Comparison of ENCODE assay signal across 44 mouse cellular contexts in the genomic region with DNA sequence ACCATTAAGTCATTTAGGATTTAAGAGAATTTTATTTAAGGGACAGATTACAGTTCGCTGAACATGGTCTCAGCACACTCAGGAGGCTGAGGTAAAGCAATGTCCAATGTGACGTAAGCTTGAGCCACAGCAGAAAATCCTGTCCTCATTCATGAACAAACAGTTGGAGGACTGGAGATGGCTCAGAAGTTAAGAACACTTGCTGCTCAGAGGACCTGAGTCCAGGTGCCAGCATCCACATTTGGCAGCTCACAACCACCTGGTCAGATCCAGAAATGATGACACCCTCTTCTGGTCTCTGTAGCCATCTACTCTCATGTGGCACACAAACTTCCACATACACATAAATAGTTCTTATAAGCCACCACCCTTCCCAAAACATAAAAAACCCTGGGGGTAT. TPM values are rescaled to one million over a fixed set of nuclear protein-coding genes. Genes with fewer than 3 reads are reported as not detected.
"Had no signal": no experiment of that assay in that cellular context is flagged by ENCODE, and none has a peak within 500 bp of the region (broad histone marks: within the 10 kb centered on the region; RNA-seq: fewer than 3 reads in every experiment).

No protein-coding gene starts in this region.

- H3K27me3 ChIP-seq: limb, embryonic 15.5 days had no signal

- H3K36me3 ChIP-seq: limb, embryonic 10.5 days; limb, embryonic 12.5 days; limb, embryonic 13.5 days; limb, embryonic 15.5 days; liver, embryonic 12.5 days; liver, embryonic 13.5 days; liver, embryonic 15.5 days; lung, embryonic 15.5 days; midbrain, embryonic 10.5 days; midbrain, embryonic 12.5 days; midbrain, embryonic 13.5 days; midbrain, embryonic 15.5 days; neural tube, embryonic 12.5 days had no signal

- H3K4me3 ChIP-seq: limb, embryonic 10.5 days; limb, embryonic 12.5 days; limb, embryonic 13.5 days; limb, embryonic 15.5 days; liver, embryonic 12.5 days; liver, embryonic 13.5 days; liver, embryonic 15.5 days; lung, embryonic 15.5 days; megakaryocyte, embryonic 14.5 days; midbrain, embryonic 10.5 days; midbrain, embryonic 12.5 days; midbrain, embryonic 13.5 days; midbrain, embryonic 15.5 days; myocyte; neural tube, embryonic 12.5 days had no signal

- H3K9me3 ChIP-seq: limb, embryonic 10.5 days; limb, embryonic 12.5 days; limb, embryonic 13.5 days; limb, embryonic 15.5 days; liver, embryonic 12.5 days; liver, embryonic 13.5 days; liver, embryonic 15.5 days; lung, embryonic 15.5 days; midbrain, embryonic 10.5 days; midbrain, embryonic 12.5 days; midbrain, embryonic 13.5 days; midbrain, embryonic 15.5 days; neural tube, embryonic 12.5 days had no signal

- H3K27ac ChIP-seq: limb, embryonic 10.5 days; limb, embryonic 12.5 days; limb, embryonic 13.5 days; limb, embryonic 15.5 days; liver, embryonic 12.5 days; liver, embryonic 13.5 days; liver, embryonic 14.5 days; liver, embryonic 15.5 days; lung, embryonic 15.5 days; macrophage; midbrain, embryonic 10.5 days; midbrain, embryonic 12.5 days; midbrain, embryonic 13.5 days; midbrain, embryonic 15.5 days; neural tube, embryonic 12.5 days had no signal

- ATAC-seq: liver, embryonic 12.5 days; liver, postnatal 0 days; lung, postnatal 0 days; midbrain, embryonic 13.5 days; midbrain, embryonic 15.5 days; midbrain, embryonic 16.5 days had no signal

- H3K4me2 ChIP-seq: limb, embryonic 12.5 days; limb, embryonic 13.5 days; limb, embryonic 15.5 days; liver, embryonic 11.5 days; liver, embryonic 12.5 days; liver, embryonic 13.5 days; lung, embryonic 14.5 days; lung, embryonic 15.5 days; midbrain, embryonic 11.5 days; midbrain, embryonic 12.5 days; midbrain, embryonic 13.5 days; midbrain, embryonic 15.5 days; neural tube, embryonic 12.5 days had no signal

- H3K9ac ChIP-seq: limb, embryonic 12.5 days; limb, embryonic 13.5 days; limb, embryonic 15.5 days; liver, embryonic 12.5 days; liver, embryonic 13.5 days; liver, embryonic 14.5 days; liver, embryonic 15.5 days; liver, postnatal 0 days; lung, embryonic 14.5 days; lung, embryonic 15.5 days; midbrain, embryonic 12.5 days; midbrain, embryonic 13.5 days; midbrain, embryonic 15.5 days; neural tube, embryonic 12.5 days had no signal

- DNase-seq: left cerebral cortex, postnatal 4 days; liver, embryonic 13.5 days; liver, postnatal 0 days; lung, adult 18-20 months; lung, adult 2 months; lung, embryonic 14.5 days; lung, postnatal 10 days; lung, postnatal 14 days; lung, postnatal 36 days; lung, postnatal 4 days; midbrain, embryonic 14.5 days had no signal

RNA-seq across cellular contexts. Expression of a gene that starts 3.0 kb away (rescaled TPM):
- total RNA-seq: megakaryocyte-erythroid progenitor cell, adult 5-6 weeks had no signal

RNA-seq across cellular contexts. Expression of a gene that starts 23.5 kb away (rescaled TPM):
- total RNA-seq: left cerebral cortex, adult 8-10 months; left cerebral cortex, postnatal 10 days; left cerebral cortex, postnatal 14 days; left cerebral cortex, postnatal 25 days; left cerebral cortex, postnatal 36 days; left cerebral cortex, postnatal 4 days; megakaryocyte progenitor cell, adult 5-6 weeks; megakaryocyte, adult 5-6 weeks; megakaryocyte-erythroid progenitor cell, adult 5-6 weeks; midbrain, postnatal 0 days; monocyte, adult 5-6 weeks had no signal
- polyA plus RNA-seq: limb, embryonic 10.5 days; limb, embryonic 11.5 days; limb, embryonic 12.5 days; liver, embryonic 11.5 days; liver, embryonic 12.5 days; liver, embryonic 13.5 days; liver, embryonic 14.5 days; liver, embryonic 15.5 days; liver, embryonic 16.5 days; liver, postnatal 0 days; lung, adult 2 months; lung, embryonic 14.5 days; lung, embryonic 15.5 days; lung, postnatal 0 days; macrophage; midbrain, embryonic 10.5 days; midbrain, embryonic 11.5 days; midbrain, embryonic 12.5 days; midbrain, embryonic 14.5 days; midbrain, postnatal 0 days; myocyte; neural tube, embryonic 11.5 days; neural tube, embryonic 12.5 days had no signal
